Mouse (Mus musculus) testis, adult 2 months (tissue): ENCODE measurements around the gene Cend1.

Source experiments
- CTCF ChIP-seq: fragments of 200-500 bp; IDR thresholded peaks from 2 replicates; pipeline ENCODE4 v1.5.1; 2012; ENCODE audit warnings: low read depth, mild to moderate bottlenecking, inconsistent platforms, low read length, moderate library complexity; ENCODE audit not compliant: control insufficient read depth, insufficient read depth, insufficient replicate concordance
- POLR2A ChIP-seq: fragments of 200-500 bp; IDR thresholded peaks from 2 replicates; pipeline ENCODE4 v1.6.1; 2012; ENCODE audit warnings: low read depth, mild to moderate bottlenecking, inconsistent platforms, low read length, moderate library complexity; ENCODE audit not compliant: control insufficient read depth

GRCm38 (mm10) chr7:141455610-141456314, 26.5 kb upstream of the Cend1 start:
- TF ChIP-seq CTCF (no peak), POLR2A (no peak)
